Mouse (Mus musculus) urinary bladder, postnatal 4 days (tissue): Measurements from ENCODE around the gene Sdhaf3.

Experiments
- DNase-seq, 2 experiments: peaks; one replicate each; pipeline ENCODE4 v3.0.0; 2021 to 2022; ENCODE audit warnings: low spot score in 2 of 2

Sdhaf3 gene

GRCm38 (mm10) chr6:7068782-7069181, 113.0 kb downstream of the Sdhaf3 start:
- DNase-seq: no peak

DNA sequence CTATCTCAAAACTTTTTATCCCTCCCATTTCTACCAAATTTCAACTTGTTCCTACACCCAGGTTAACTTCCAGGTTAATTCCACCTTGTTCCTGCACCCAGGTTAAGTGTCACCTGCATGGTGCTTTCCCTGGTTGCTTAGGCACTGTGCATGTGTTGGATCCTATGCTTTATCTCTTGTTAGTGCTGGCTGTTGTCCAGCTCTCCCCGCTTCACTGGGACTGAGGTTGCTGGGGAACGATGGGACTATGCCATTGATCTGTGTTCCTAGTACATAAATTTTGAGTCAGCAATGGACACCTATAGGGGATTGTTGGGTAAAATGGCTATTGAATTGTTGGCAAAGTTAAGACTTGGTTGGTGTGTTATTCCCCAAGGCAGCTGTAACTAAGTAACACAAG, 113.7 kb downstream of the Sdhaf3 start:
- DNase-seq: no peak

- no peak for DNase-seq
Observed at GRCm38 (mm10) chr6:7082054-7082453, 126.2 kb downstream of the Sdhaf3 start.

DNA sequence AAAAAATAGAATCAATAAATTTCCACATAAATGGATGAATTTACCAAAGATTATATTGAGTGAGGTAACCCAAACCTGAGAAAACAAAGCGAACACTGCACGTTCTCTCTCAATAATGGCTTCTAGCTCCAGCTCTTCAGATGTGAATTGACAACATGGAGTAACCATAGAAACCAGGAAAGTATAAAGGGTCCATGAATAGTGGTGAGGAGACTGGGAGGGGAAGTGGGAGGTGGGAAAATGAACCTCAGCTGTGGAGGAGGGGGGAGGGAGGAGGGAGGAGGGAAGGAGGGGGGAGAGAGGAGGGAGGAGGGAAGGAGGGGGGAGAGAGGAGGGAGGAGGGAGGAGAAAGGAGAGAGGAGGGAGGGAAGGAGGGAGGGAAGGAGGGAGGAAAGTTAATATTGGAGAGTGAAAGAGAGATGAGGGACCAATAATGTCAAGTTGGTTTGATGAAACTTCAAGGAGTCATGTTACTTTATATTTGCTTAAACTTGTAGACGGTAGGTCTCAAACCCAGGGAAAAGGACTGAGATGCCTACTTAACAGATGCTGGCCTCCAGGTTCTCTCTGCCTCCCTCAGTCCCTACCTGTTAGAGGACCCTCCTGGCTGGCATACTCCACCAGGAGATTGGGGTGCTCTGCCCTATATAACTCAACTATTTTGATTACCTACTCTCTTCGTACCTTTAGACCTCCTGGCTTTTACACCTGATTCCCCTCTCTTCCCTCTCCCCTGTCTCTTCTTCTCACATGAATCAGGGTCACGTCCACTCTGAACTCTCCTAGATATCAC, 126.9 kb downstream of the Sdhaf3 start:
- DNase-seq: no peak

DNA sequence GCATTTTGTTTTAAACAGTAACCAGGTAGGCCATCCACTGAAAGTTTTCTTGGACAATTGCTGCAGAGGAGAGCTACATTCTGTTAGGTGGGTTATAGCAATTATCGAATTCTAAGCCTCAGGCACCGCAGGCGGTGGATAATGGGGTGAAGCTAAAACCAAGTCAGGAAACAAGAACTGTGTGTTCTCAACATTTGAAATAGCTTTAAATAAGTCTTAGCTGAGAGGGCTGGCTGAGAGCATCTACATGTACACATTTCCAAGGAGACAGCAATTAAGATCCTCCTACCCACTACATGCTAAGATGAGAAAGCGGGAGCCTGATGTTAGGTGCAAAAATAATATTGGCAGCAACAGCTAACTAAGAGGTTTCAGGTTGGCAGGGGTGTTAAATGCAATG, 127.9 kb downstream of the Sdhaf3 start:
- no peak for DNase-seq

GRCm38 (mm10) chr6:7084370-7084769, 128.6 kb downstream of the Sdhaf3 start:
- DNase-seq: no peak

- DNase-seq: no peak
Observed at GRCm38 (mm10) chr6:7085506-7085905, 129.7 kb downstream of the Sdhaf3 start.

DNA sequence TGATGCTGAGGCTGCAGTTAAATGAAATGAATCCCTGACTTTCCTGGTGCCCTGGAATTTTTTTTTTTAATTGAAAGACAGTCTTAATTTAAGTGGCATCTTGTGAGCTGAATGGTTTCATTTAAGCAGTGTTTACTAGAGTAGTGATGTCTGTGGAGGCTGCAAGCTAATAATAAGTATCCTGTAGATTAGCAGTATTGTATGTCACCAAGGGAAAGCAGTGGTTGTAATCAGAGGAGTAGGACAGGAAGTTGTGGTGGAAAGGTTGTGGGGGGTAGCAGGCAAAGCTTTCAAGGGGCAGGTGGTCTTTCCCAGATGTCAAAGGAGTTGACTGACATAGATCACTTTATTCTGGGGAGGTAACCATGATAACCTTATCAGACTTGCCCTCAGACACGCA, 136.3 kb downstream of the Sdhaf3 start:
- DNase-seq: no peak
